Mouse (Mus musculus) ES-Bruce4 (cell line): Measurements from ENCODE around the gene Gadd45b.

ENCODE experiments used
- CTCF ChIP-seq: IDR thresholded peaks from one replicate; pipeline ENCODE4 v1.8.1; 2011; ENCODE audit warnings: low read depth, low read length
- POLR2A ChIP-seq: IDR thresholded peaks from one replicate; pipeline ENCODE4 v1.8.1; 2011; ENCODE audit warnings: low read length; ENCODE audit not compliant: insufficient read depth

- no peak for TF ChIP-seq CTCF
- no peak for TF ChIP-seq POLR2A
Observed at GRCm38 (mm10) chr10:80921923-80922322, 8.0 kb upstream of the Gadd45b start.
